Mouse (Mus musculus) midbrain, postnatal 0 days (tissue): ENCODE data around the gene Armh1. TPM values are rescaled to one million over a fixed set of nuclear protein-coding genes. Genes with fewer than 3 reads are reported as not detected.
"Not testable (repeated sequence)": the region's sequence is repeated elsewhere in the genome, so short reads cannot be mapped to it uniquely, and the experiment has no call there.

Source experiments
- ATAC-seq: fragments of 200-750 bp; cut with Nextera tagmentation; 2 replicates; pipeline ENCODE4 v1.8.0; 2017; ENCODE audit warnings: moderate number of reproducible peaks, mild to moderate bottlenecking, moderate TSS enrichment, moderate library complexity; ENCODE audit not compliant: low FRiP score
- DNase-seq: peaks from one replicate; pipeline ENCODE4 v3.0.0-alpha.2; 2015; ENCODE audit warnings: low spot score
- H3K27ac ChIP-seq: fragments of 300-500 bp; sonication (generic); 2 replicates; pipeline ENCODE4 v1.5.1; 2014; ENCODE audit warnings: low read depth, mild to moderate bottlenecking, low read length, mixed read lengths
- H3K27me3 ChIP-seq: fragments of 300-500 bp; sonication (generic); 2 replicates; pipeline ENCODE4 v1.6.1; 2014; ENCODE audit warnings: low read length, control low read depth, mixed read lengths; ENCODE audit not compliant: insufficient read depth
- H3K36me3 ChIP-seq: fragments of 300-500 bp; sonication (generic); 2 replicates; pipeline ENCODE4 v1.6.1; 2014; ENCODE audit warnings: low read length, control low read depth, mixed read lengths; ENCODE audit not compliant: insufficient read depth
- H3K4me1 ChIP-seq: fragments of 300-500 bp; sonication (generic); 2 replicates; pipeline ENCODE4 v1.6.1; 2014; ENCODE audit warnings: mild to moderate bottlenecking, control low read depth, antibody characterized with exemption, low read length, mixed read lengths; ENCODE audit not compliant: insufficient read depth
- H3K4me2 ChIP-seq: fragments of 300-500 bp; sonication (generic); 2 replicates; pipeline ENCODE4 v1.6.1; 2014; ENCODE audit warnings: low read depth, mild to moderate bottlenecking, low read length, mixed read lengths; ENCODE audit not compliant: poor library complexity, severe bottlenecking
- H3K4me3 ChIP-seq: fragments of 300-500 bp; sonication (generic); 2 replicates; pipeline ENCODE4 v1.5.1; 2014; ENCODE audit warnings: low read depth, mild to moderate bottlenecking, low read length, moderate library complexity
- H3K9ac ChIP-seq: fragments of 300-500 bp; sonication (generic); replicated peaks from 2 replicates; pipeline ENCODE4 v1.6.1; 2014; ENCODE audit warnings: mild to moderate bottlenecking, low read length, moderate library complexity, mixed read lengths; ENCODE audit not compliant: poor library complexity, severe bottlenecking
- H3K9me3 ChIP-seq: fragments of 300-500 bp; sonication (generic); 2 replicates; pipeline ENCODE4 v1.6.1; 2016; ENCODE audit warnings: low read length, control low read depth
- CTCF ChIP-seq: IDR thresholded peaks from 2 replicates; pipeline ENCODE4 v1.5.1; 2016; ENCODE audit warnings: antibody characterized with exemption, mild to moderate bottlenecking
- WGBS: fragments of 180-500 bp; shearing (Covaris S2); extraction: QIAGEN DNeasy Blood & Tissue Kit; methylation state at CpG from one replicate; pipeline ENCODE4 v1.1.7; 2014; 5-methylcytosine and 5-hydroxymethylcytosine counted together
- polyA plus RNA-seq: library from polyadenylated mRNA; unstranded; fragments of >200 nt; fragmentation: Nextera tagmentation; extraction: Ambion mirVana; gene quantifications from 2 replicates; pipeline ENCODE4 v1.2.1, GENCODE M21; 2015
- total RNA-seq: library from RNA; depleted of rRNA; stranded (reverse); fragments of >200 nt; gene quantifications from 2 replicates; pipeline ENCODE4 v1.2.3, GENCODE M21; 2014

Armh1 gene
- total and polyA plus RNA-seq, 2 experiments from 2014 or later: 1.8 to 2.5 TPM

DNA sequence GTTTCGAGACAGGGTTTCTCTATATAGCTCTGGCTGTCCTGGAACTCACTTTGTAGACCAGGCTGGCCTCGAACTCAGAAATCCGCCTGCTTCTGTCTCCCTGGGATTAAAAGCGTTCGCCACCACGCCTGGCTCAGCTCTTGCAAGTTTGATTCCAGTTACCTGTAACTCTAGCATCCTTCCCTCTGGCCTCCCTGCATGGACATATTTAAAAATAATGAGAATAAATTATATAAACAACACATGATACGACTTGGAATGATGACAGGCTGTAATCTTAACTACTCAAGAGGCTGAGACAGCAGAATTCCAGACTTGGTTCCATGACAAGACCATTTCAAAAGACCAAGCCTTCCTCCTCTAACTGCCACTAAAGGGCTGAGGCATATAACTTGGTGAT lies 61.3 kb downstream of the Armh1 start:
- no peak for TF ChIP-seq CTCF
- DNase-seq: no peak
- H3K36me3 ChIP-seq: no peaks in the 10 kb centered on the region
- H3K9ac ChIP-seq: no peak overlapping the region
- 0 out of 2 replicates have a peak overlapping the region, but pooled peaks have one; percentile 83 for H3K27ac ChIP-seq
- no peak for ATAC-seq
- no peak overlapping the region for H3K4me3 ChIP-seq
- no peaks in the 10 kb centered on the region for H3K27me3 ChIP-seq
- 71% methylated on average over 7 of the region's 7 CpGs for WGBS
- H3K9me3 ChIP-seq: no peaks in the 10 kb centered on the region
- H3K4me2 ChIP-seq: no peak overlapping the region
- H3K4me1 ChIP-seq: no peaks in the 10 kb centered on the region

DNA sequence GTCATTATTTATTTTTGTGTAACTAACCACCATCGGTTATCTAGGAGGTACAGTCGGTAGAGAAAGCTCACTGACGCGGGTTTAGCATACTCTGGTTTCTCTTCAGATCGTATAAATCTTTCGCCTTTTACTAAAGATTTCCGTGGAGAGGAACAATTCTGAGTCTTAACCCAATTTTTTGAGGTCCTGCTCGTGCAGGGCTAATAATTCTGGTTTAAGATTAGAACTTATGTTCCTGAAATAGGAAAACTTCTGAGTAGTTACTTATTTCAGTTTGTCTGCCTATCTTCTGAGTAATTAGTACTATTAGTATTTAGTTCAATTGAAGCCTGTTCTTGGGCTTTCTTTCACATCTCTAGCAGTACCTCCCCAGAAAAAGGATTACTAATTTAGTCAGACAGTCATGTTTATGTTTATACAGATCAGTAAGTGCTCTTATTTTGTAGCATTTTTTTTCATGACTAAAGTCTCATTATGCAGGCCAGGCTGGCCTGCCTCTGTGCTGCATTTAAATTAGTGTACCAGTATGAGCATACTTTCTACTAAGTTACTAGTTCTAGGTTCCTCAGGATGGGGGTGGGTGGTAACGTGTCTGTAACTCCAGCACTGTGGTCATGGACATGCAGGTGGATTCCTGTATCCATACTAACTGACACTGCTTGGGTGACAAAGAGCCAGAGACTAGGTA lies 61.9 kb downstream of the Armh1 start:
- under 1% methylated on average over 9 of the region's 9 CpGs for WGBS
- Histone ChIP-seq H3K36me3 (no peaks in the 10 kb centered on the region), H3K4me1 (no peaks in the 10 kb centered on the region)

DNA sequence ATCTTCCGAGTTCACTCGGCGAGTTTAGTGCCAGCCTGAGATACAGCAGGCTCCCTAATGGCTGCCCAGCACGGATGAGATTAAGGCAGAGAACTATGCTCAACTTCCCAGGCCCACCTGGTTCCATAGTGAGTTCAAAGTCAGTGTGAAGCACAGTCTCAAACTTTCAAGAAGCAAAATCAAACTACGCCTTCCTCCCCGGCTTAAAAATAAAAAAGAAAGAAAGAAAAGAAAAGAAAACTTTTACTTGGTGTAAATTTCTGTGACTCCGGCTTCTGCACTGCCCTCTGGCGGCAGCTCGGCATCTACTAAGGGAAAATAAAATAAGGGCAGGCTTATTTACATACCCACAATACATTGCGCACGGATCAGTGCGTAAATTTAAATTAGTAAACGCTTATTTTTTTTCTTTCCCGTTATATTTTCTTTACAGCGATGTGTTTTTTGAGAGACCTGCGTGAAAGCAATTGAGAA lies 62.5 kb downstream of the Armh1 start:
- TF ChIP-seq CTCF: peak; percentile 89
- no peaks in the 10 kb centered on the region for H3K9me3 ChIP-seq
- under 1% methylated on average over 16 of the region's 16 CpGs for WGBS

More for the DNA sequence above, 61.9 kb downstream of the Armh1 start:
- DNase-seq (peak; percentile 76), ATAC-seq (peak; percentile 90)
- Histone ChIP-seq H3K9me3 (no peaks in the 10 kb centered on the region), H3K4me3 (peak overlapping the region; percentile 25; the same call in 1 of the 2 replicates), H3K27me3 (no peaks in the 10 kb centered on the region), H3K4me2 (peak overlapping the region; percentile 36), H3K27ac (peak overlapping the region; percentile 83), H3K9ac (peak overlapping the region; percentile 57)
- TF ChIP-seq CTCF: no peak

DNA sequence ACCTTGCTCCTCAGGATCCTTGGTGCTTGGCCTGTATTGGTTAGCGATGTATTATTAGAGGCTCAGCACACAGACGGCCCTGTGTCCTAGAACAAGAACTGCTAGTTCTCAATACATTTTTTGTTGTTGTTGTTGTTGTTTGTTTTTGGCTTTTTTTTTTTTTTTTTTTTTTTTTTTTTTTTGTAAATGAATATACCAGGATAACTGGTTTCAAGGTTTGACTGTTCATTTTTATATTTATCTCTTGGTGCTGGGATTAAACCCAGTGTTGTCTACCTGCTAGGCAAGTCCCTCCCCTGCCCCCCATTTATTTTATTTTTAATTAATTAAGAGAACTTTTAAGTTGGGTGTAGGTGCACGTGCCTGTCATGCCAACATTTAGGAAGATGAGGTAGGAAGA lies 63.0 kb downstream of the Armh1 start:
- no peaks in the 10 kb centered on the region for H3K4me1 ChIP-seq
- H3K4me2 ChIP-seq: peak overlapping the region; percentile 36
- no peaks in the 10 kb centered on the region for H3K36me3 ChIP-seq
- 57% methylated on average over 3 of the region's 3 CpGs for WGBS
- H3K27ac ChIP-seq: no peak overlapping the region
- DNase-seq: no peak
- no peaks in the 10 kb centered on the region for H3K27me3 ChIP-seq
- TF ChIP-seq CTCF: no peak
- H3K9ac ChIP-seq: no peak overlapping the region; the same call in 1 of the 2 replicates
- no peaks in the 10 kb centered on the region for H3K9me3 ChIP-seq
- peak overlapping the region; percentile 25; the same call in 1 of the 2 replicates for H3K4me3 ChIP-seq
- ATAC-seq: no peak

More for the DNA sequence above, 62.5 kb downstream of the Armh1 start:
- Histone ChIP-seq H3K27ac (peak overlapping the region; percentile 83), H3K4me2 (peak overlapping the region; percentile 36), H3K36me3 (no peaks in the 10 kb centered on the region), H3K4me1 (no peaks in the 10 kb centered on the region), H3K27me3 (no peaks in the 10 kb centered on the region), H3K4me3 (peak overlapping the region; percentile 25; the same call in 1 of the 2 replicates), H3K9ac (peak overlapping the region; percentile 57)
- ATAC-seq: peak; percentile 75
- DNase-seq: peak; percentile 92

DNA sequence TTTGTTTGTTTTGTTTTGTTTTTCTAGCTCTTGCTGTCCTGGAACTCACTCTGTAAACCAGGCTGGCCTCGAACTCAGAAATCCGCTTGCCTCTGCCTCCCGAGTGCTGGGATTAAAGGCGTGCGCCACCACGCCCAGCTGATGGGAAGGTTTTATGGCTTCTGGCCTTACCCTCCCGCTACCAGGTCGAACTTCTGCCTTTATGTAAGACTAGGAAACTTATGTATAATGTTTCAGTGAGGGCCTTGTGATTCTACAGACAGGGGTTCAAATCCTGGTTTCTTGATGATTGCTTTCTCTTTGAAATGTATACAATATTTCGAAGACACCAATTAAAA lies 69.2 kb downstream of the Armh1 start:
- 16% methylated on average over 9 of the region's 9 CpGs for WGBS
- H3K36me3 ChIP-seq, H3K4me1 ChIP-seq, H3K27me3 ChIP-seq, DNase-seq, H3K9me3 ChIP-seq: not testable (repeated sequence)
- Histone ChIP-seq H3K4me3 (peak overlapping the region; percentile 44), H3K27ac (peak overlapping the region; percentile 71; the same call in 1 of the 2 replicates), H3K9ac (peak overlapping the region; percentile 55), H3K4me2 (peak overlapping the region; percentile 95)
- peak; percentile 44 for ATAC-seq
